Mouse (Mus musculus) frontal cortex, postnatal 36 days (tissue): ENCODE measurements around the gene Cpeb4.
"Not testable (repeated sequence)": the region's sequence is repeated elsewhere in the genome, so short reads cannot be mapped to it uniquely, and the experiment has no call there.

Experiments used
- DNase-seq, 2 experiments: peaks; one replicate each; pipeline ENCODE4 v3.0.0; 2022; ENCODE audit warnings: low spot score in 2 of 2

Cpeb4 gene

GRCm38 (mm10) chr11:31871911-31872310 lies at the start of gene Cpeb4:
Gene Cpeb4 (plus strand): TSS chr11:31872211.
- DNase-seq = no peak

GRCm38 (mm10) chr11:31822556-31822955 lies 49.5 kb upstream of the Cpeb4 start:
- no peak for DNase-seq

- DNase-seq = no peak
These were observed 48.5 kb upstream of the Cpeb4 start for GRCm38 (mm10) chr11:31823513-31823912.

- no peak for DNase-seq
These were observed 47.4 kb upstream of the Cpeb4 start for GRCm38 (mm10) chr11:31824504-31825166.

- no peak for DNase-seq
These were observed 43.8 kb upstream of the Cpeb4 start for GRCm38 (mm10) chr11:31828011-31828770.

- DNase-seq = no peak
These were observed 43.3 kb upstream of the Cpeb4 start for GRCm38 (mm10) chr11:31828771-31829072.

- no peak for DNase-seq
These were observed 41.5 kb upstream of the Cpeb4 start for GRCm38 (mm10) chr11:31830213-31831151.

- no peak for DNase-seq
These were observed 40.6 kb upstream of the Cpeb4 start for GRCm38 (mm10) chr11:31831451-31831850.

- no peak for DNase-seq
These were observed 40.0 kb upstream of the Cpeb4 start for GRCm38 (mm10) chr11:31831983-31832382.

- no peak for DNase-seq
These were observed 39.5 kb upstream of the Cpeb4 start for GRCm38 (mm10) chr11:31832439-31832980.

GRCm38 (mm10) chr11:31833506-31833905 lies 38.5 kb upstream of the Cpeb4 start:
- DNase-seq = no peak

GRCm38 (mm10) chr11:31835352-31835751 lies 36.7 kb upstream of the Cpeb4 start:
- DNase-seq = no peak

- DNase-seq = no peak
These were observed 34.8 kb upstream of the Cpeb4 start for GRCm38 (mm10) chr11:31837243-31837642.

GRCm38 (mm10) chr11:31837753-31838152 lies 34.3 kb upstream of the Cpeb4 start:
- DNase-seq = no peak

GRCm38 (mm10) chr11:31838442-31839083 lies 33.4 kb upstream of the Cpeb4 start:
- DNase-seq = peak; percentile 55 to 61

GRCm38 (mm10) chr11:31839084-31839460 lies 32.9 kb upstream of the Cpeb4 start:
- no peak for DNase-seq

- DNase-seq = no peak
These were observed 29.6 kb upstream of the Cpeb4 start for GRCm38 (mm10) chr11:31842171-31842959.

GRCm38 (mm10) chr11:31843177-31843833 lies 28.7 kb upstream of the Cpeb4 start:
- DNase-seq = no peak

GRCm38 (mm10) chr11:31843834-31844188 lies 28.2 kb upstream of the Cpeb4 start:
- DNase-seq = no peak

- DNase-seq = not testable (repeated sequence)
These were observed 26.9 kb upstream of the Cpeb4 start for GRCm38 (mm10) chr11:31845111-31845510.
